Mouse (Mus musculus) cortical plate, adult 2 months (tissue): ENCODE results near the gene Slc12a3. TPM values are rescaled to one million over a fixed set of nuclear protein-coding genes. Genes with fewer than 3 reads are reported as not detected.

Source experiments
- H3K27ac ChIP-seq: fragments of 200-500 bp; 2 replicates; pipeline ENCODE4 v1.5.1; 2012; ENCODE audit warnings: low read length, control low read depth, inconsistent platforms; ENCODE audit not compliant: insufficient read depth
- H3K4me1 ChIP-seq: fragments of 200-500 bp; 2 replicates; pipeline ENCODE4 v1.6.1; 2011; ENCODE audit warnings: low read length; ENCODE audit not compliant: control insufficient read depth, insufficient read depth
- H3K4me3 ChIP-seq: fragments of 200-500 bp; 2 replicates; pipeline ENCODE4 v1.5.1; 2011; ENCODE audit warnings: mild to moderate bottlenecking, low read length, control low read depth; ENCODE audit not compliant: insufficient read depth
- CTCF ChIP-seq: fragments of 200-500 bp; IDR thresholded peaks from 2 replicates; pipeline ENCODE4 v1.5.1; 2011; ENCODE audit warnings: mild to moderate bottlenecking, control low read depth, low read length; ENCODE audit not compliant: insufficient read depth; ENCODE audit errors: extremely low read depth
- POLR2A ChIP-seq: fragments of 200-500 bp; IDR thresholded peaks from 2 replicates; pipeline ENCODE4 v1.6.1; 2011; ENCODE audit warnings: mild to moderate bottlenecking, low read length, control low read depth; ENCODE audit not compliant: insufficient read depth; ENCODE audit errors: extremely low read depth
- polyA plus RNA-seq: library from polyadenylated mRNA; depleted of rRNA; stranded (reverse); fragments of >200 nt; gene quantifications from 2 replicates; pipeline ENCODE4 v1.2.3, GENCODE M21; 2012

Gene Slc12a3
- polyA plus RNA-seq, 1 experiment = 1.0 TPM

DNA sequence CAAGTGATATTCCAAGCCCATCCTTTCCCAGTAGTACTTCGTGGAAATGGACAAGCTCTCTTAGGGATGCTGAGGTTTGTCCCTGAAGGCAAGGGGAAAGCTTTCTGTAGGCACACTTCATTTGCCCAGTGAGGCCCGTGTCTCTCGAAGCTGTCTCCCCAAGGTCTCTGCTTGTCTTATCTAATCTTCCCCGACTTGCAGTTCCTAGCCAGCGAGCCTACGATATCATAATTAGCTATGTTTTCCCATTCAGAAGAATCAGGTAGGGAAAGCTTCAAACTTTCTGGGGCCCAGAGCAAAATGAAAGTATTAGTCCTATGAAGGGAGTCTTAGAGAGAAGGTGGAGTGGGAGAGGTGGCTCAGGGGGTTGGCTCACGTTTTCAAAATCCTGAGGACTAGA lies 55.2 kb downstream of the Slc12a3 start:
- Histone ChIP-seq H3K27ac (no peak overlapping the region), H3K4me1 (0 out of 2 replicates have a peak, but pooled peaks cover 1% of the 10 kb centered on the region), H3K4me3 (no peak overlapping the region)
- TF ChIP-seq POLR2A (no peak), CTCF (no peak)

DNA sequence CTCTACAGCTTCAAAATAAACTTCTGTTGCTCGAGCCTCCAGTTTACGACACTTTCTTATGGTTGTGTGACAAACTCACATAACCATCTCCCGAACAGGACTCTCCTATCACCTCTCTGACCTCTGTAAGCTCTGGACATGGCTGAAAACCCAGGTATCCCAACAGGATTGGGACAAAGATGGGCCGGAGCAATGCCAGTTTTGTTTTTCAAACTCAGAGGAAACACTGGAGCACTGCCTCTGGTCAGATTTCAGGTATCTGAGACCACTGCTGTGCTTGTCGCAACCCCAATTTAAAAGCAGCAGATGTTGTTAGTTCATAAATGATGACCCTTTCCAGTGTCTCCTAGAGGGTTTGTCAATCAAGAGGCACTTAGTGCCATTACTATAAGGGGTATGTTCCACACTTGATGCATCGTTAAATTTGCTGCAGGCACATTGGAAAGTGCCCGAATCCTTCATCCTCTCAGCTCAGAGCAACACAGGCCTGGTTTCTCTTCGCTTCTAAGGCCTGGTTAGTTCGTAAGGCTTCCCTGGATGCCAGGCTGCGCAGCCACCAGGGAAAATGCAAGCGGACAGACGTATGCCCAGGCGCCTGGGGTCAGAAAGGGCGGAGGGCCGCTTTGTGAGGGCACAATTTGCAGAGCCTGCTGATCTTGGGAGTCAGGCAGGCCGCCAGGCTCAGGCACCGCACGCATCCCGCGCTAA lies 56.7 kb downstream of the Slc12a3 start:
- TF ChIP-seq CTCF = no peak
- no peak for TF ChIP-seq POLR2A
- Histone ChIP-seq H3K4me3 (peak overlapping the region; percentile 84), H3K27ac (peak overlapping the region; percentile 99), H3K4me1 (0 out of 2 replicates have a peak, but pooled peaks cover 1% of the 10 kb centered on the region)

DNA sequence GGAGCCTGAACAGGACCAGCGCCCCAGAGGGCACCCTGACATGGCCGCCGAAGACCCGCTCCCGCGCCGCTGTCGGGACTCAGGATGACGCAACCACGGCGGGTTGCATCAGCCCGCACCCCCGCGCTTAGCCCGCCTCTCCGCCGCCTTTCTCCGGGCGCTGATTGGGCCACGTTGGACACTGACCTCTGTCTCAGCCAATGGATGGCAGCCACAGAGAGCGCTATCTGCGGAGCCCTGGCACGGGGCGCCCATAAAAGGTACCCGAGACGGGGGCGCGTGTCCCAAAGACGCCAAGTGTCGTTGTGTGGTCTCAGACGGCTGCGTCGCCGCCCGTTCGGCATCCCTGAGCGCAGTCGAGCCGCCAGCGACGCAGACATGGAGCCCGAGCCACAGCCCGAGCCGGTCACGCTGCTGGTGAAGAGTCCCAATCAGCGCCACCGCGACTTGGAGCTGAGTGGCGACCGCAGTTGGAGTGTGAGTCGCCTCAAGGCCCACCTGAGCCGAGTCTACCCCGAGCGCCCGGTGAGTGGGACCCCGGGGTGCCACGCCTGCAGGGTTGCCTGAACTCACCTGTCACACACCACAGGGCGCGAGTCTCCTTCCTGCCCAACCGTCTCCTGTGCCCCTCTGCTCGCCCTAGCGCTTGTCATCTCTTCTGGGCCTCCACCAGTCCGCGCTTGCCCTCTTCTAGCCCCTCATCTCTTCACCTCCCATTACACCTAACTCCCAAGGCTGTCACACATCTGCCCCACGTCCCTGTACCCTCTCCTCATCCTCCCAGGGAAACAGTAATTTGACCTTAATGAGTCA lies 57.4 kb downstream of the Slc12a3 start, which contains the start of gene Herpud1:
Gene Herpud1, plus strand, starts transcription at position 225 of the 813 bp plus-strand sequence.
- Histone ChIP-seq H3K27ac (peak within 1 kb of the TSS; percentile 99), H3K4me1 (0 out of 2 replicates have a peak, but pooled peaks cover 1% of the 10 kb centered on the region), H3K4me3 (peak within 1 kb of the TSS; percentile 84)
- no peak for TF ChIP-seq CTCF
- TF ChIP-seq POLR2A = peak; percentile 81

DNA sequence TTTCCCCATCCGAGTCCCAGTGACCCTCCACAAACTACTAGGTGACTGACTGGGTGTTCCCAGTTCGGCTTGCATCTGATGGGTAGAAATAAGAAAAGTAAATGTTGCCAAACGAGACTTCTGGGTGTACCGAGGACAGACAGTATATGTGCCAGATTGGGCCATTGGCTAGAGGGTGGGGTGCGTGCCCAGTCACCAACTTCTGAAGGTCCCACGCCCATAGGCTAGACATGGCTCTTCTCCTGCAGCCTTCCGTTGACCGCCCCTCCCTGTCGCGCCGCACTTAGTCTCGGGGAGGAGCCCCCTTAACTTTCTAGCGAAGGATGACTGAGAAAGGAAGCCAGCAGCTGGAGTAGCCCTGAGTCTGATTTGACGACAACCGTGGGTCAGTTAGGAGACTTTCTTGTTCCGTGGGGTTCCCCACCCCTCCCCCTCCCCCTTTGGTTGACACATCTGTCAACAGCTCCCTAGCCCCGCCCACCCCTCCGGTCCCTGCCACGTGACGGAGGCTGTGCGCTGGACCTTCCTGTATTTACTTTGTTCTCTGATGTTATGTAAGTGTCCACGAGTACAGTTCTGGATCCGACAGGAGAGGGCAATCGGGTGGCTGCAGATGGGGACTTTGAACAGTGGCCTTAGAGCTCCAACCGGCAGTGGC lies 58.2 kb downstream of the Slc12a3 start:
- TF ChIP-seq CTCF (no peak), POLR2A (peak; percentile 40; the same call in 1 of the 2 replicates)
- Histone ChIP-seq H3K4me3 (peak overlapping the region; percentile 84), H3K4me1 (0 out of 2 replicates have a peak, but pooled peaks cover 1% of the 10 kb centered on the region), H3K27ac (peak overlapping the region; percentile 97)

DNA sequence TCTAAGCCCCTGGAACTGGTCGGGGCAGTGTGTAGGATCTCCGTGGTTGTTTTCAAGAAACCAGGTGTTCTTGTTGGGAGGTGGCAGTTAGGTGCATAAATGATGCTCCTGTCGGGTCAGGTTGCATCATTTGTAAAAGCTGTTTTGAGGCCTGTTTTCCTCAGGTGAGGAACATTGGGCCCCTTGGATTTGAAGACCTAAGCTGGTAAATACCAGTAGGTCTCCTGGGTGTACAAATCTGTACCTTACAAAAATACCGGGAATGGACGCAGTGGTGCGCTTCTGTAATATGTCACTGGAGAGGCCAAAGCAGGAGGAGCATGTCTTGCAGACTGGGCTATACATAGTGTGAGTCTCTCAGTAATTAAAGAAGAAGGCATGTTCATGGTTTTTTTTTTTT lies 58.8 kb downstream of the Slc12a3 start:
- H3K4me3 ChIP-seq = peak overlapping the region; percentile 84
- peak overlapping the region; percentile 36; the same call in 1 of the 2 replicates for H3K27ac ChIP-seq
- TF ChIP-seq POLR2A (no peak), CTCF (no peak)
- H3K4me1 ChIP-seq = 0 out of 2 replicates have a peak, but pooled peaks cover 1% of the 10 kb centered on the region

DNA sequence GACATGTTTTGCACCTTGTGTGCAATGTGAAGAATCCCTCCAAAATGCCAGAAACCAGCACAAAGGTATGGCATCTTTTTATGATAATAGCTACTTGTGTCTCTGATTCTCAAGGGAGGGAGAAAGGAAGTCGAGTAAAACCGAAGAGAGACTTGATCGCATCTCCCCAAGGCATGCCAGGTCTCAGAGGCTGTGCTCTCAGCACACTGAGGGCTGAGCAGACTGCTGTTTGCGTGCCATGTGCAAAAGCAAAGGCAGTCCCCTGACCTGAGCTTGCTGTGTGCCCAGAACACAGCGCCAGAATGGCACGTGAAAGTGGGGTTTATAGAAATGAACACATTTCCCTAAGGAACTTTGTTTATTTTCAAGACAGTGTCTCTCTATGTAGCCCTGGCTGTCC lies 60.5 kb downstream of the Slc12a3 start:
- TF ChIP-seq POLR2A = no peak
- no peak for TF ChIP-seq CTCF
- H3K4me1 ChIP-seq = 0 out of 2 replicates have a peak, but pooled peaks cover 1% of the 10 kb centered on the region
- no peak overlapping the region for H3K4me3 ChIP-seq
- H3K27ac ChIP-seq = no peak overlapping the region

DNA sequence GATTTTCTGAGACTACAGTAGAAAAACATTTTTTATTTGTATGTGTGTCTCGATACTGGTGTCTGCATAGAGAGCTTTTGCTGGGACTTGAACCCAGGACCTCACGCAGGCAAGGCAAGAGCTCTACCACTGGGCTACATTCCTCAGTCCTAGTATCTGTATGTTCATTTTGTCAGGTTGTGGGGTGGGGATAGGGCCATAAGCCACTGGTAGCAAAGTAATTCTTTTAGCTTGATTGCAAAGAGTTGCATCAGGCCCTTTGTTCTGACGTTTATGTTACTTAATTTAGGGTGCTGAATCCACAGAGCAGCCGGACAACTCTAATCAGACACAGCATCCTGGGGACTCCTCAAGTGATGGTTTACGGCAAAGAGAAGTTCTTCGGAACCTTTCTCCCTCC lies 61.4 kb downstream of the Slc12a3 start:
- no peak overlapping the region for H3K27ac ChIP-seq
- TF ChIP-seq CTCF (no peak), POLR2A (no peak)

DNA sequence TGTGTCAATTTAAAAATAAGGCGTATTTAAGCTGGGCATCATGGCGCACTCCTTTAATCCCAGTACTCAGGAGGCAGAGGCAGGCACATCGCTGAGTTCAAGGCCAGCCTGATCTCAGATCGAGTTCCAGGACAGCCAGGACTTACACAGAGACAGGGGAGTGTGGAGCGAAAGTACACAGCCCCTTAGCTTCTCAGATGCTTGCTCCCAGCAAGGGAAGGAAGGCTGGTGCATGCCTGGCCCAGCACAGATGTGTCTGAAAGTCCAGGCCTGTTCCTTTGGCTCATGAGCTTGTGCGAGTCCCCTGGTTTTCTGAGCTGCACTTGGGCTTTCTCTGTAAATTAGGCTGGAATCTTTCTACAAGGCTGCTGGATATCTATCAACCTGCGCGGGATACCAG lies 61.9 kb downstream of the Slc12a3 start:
- H3K27ac ChIP-seq = no peak overlapping the region
- H3K4me3 ChIP-seq = no peak overlapping the region
- TF ChIP-seq CTCF (no peak), POLR2A (no peak)
- 0 out of 2 replicates have a peak, but pooled peaks cover 1% of the 10 kb centered on the region for H3K4me1 ChIP-seq

More for the DNA sequence above, 61.4 kb downstream of the Slc12a3 start:
- H3K4me3 ChIP-seq = no peak overlapping the region
- H3K4me1 ChIP-seq = 0 out of 2 replicates have a peak, but pooled peaks cover 1% of the 10 kb centered on the region

DNA sequence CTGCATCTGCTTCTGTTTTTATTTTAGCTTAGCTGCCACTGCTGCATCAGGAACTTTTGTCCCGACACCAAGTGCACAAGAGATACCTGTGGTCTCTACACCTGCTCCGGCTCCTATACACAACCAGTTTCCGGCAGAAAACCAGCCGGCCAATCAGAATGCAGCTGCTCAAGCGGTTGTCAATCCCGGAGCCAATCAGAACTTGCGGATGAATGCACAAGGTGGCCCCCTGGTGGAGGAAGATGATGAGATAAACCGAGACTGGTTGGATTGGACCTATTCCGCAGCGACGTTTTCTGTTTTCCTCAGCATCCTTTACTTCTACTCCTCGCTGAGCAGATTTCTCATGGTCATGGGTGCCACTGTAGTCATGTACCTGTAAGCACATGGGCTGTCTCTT lies 63.1 kb downstream of the Slc12a3 start:
- 0 out of 2 replicates have a peak, but pooled peaks cover 1% of the 10 kb centered on the region for H3K4me1 ChIP-seq
- TF ChIP-seq CTCF (peak; percentile 30), POLR2A (no peak)
- no peak overlapping the region for H3K27ac ChIP-seq
- no peak overlapping the region for H3K4me3 ChIP-seq
